Mouse (Mus musculus) lung, postnatal 10 days (tissue): Measurements from ENCODE around the gene Ss18l1.

Experiments
- DNase-seq: peaks from one replicate; pipeline ENCODE4 v3.0.0; 2021

Ss18l1 gene

DNA sequence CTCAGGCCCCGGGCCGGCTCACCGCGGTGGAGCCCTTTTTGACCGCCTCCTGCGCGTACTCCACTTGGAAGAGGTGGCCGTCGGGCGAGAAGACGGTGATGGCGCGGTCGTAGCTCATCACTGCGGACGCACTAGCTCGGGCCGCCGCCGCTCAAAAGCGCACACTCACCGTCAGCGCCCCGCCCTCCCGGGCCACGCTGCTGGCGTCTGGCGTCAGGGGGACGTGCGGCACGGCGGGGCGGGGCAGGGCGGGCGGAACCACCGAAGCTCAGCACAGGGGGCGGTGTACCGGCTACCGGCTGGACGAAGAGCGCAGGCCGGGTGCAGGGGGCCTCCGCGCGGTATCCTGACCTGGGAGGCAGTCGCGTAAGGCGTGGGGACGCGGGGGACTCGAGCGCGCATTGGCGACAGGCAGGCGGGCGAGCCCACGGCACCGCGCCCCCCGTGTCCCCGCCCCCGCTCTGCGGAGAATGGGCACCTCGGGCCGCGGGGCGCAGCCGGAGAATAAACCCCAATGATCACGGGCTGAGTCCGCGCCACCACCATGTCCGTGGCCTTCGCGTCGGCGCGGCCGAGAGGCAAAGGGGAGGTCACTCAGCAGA lies at the start of gene Ss18l1, which contains the start of gene Psma7:
Gene Ss18l1 (plus strand): TSS at position 254 of the 602 bp plus-strand sequence.
Gene Psma7 (minus strand): TSS at position 178 of the 602 bp plus-strand sequence.
- peak; percentile 94 for DNase-seq

DNA sequence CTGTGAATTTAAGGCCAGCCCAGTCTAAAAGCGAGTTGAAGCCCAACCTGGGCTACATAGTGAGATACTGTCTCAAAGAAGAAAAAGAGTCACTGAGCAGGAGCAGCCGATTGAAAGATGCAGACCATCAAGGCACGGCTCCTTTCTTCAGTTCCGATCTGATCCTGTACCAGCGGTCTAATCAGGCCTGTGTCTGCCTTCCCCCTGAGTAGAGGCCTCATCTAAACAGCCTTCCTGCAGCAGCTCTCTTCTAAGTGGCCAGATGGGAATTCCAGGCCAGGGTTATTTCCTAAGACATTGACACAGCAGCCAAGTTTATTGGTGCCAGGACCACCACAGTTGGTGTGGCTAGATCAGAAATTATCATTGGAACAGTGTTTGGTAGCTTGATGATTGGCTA lies 49.2 kb upstream of the Ss18l1 start:
- no peak for DNase-seq

DNA sequence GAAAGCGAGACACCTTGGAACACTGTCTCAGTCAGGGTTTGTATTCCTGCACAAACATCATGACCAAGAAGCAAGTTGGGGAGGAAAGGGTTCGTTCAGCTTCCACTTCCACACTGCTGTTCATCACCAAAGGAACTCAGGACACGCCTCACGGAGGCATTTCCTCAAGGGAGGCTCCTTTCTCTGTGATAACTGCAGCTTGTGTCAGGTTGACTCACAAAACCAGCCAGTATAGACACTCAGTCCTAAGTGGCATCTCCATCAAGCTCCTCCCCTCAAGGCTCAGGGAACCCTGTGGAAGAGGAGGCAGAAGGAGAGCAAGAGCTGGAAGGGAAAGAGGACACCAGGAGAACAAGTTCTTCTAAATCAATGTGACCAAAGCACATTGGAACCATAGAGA lies 43.9 kb upstream of the Ss18l1 start:
- DNase-seq = no peak

DNA sequence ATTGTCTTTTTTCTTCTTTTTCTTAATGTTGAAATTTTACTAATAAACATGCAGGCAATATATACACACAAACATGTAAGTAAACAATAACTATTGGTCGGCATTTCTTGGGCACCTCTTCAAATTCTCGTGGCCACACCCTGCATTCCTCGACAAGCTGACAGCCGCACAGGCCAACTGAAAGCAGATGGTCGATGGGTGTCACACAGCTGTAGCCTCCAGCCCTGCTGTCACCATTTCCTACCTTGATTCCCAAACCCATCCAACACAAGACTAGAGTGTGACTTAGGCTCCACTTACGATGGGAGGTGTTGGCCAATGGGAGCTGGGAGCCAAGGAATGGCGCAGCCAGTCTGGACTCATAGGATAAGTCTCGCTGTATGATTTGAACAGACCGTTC lies 40.7 kb upstream of the Ss18l1 start:
- no peak for DNase-seq

DNA sequence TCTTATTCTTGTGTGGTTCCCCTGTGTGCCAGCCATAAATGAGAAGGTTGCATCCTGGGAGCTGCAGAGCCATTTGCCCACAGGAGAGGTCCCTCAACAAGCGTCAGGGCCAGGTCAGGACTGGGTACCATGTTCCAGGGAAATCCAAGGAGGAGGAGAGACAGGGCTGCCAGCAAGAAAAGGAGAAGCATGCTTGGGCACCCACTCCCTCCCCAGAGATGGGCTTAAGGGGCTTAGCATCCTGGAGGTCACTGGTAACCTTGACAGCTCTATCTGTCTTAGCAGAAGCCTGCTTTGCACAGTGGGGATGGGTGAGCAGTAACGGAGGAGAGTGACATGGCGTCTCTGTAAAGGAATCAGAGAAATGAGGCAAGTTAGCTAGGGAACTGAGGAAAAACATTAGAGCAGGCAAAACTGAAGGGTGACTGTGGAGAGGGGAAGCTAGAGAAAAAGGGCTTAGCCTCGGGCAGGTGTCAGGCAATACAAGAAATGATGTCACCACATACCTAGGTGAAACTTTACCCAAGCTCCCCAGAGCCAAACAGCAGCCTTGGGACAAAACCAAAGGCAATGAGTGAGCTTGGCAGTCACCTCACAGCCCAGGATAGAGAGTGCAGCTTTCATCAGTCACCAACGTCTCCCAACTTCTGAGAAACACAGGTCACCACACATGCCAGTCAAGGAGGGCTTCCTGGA lies 36.5 kb upstream of the Ss18l1 start:
- DNase-seq = no peak

DNA sequence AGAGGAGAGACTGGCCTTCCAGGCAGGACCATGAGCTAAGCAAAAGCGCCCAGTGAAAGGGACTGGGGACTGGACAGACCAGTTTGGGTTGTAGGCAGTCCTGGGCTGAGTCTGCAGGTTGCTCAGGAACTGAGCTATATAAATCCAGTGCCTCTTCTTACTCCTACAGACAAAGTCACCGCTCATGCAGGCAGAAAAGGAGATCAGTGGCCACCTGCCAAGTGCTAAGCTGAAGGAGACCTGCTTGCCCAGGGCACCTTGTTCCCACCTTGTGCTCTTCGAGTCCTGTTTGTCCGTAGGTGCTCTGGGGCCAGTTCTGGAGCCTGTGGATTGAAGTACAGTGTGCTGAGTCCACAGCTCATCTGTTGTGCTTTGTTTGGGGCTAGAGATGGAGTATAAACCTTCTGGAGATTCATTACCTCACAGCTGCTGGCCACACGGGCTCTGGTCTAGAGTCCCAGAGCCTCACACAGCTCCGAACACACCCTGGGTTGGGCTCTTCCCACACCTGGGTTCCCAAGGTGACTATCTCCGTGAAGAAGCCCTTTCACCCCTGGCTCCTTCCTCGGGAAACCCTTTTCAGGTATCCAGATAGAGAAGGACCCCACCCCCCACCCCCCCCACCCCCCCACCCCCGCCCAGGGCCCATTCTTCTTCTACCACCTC lies 35.8 kb upstream of the Ss18l1 start:
- no peak for DNase-seq

DNA sequence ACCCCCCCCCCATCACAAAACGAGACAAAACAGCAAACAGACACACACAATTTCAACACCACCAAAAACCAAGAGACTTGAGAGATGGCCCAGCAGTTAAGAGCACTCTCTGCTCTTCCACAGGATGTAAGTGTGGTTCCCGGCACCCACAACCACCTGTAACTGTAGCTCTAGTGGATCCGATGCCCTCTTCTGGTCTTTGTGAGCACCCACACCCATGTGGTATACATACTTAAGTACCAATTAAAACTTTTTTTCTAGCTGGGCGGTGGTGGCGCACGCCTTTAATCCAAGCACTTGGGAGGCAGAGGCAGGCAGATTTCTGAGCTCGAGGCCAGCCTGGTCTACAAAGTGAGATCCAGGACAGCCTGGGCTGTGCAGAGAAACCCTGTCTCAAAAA lies 31.6 kb upstream of the Ss18l1 start:
- DNase-seq = no peak

DNA sequence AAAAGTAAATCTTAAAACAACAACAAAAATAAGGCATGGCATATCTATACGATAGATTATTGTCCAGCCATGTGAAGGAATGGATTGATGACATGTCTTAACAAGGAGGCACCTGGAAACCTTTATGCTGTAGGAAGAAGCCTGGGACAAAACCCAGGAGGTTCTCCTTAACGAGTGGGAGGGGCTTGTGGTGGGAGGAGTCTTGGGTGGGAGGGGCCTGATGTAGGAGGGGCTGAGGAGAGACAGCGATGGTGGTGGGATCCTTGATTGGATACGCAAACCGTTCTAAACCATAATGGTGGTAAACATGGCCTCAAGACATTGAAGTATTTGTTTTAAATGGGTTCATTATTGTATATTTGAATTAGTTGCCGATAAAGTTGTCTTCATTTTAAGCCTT lies 30.9 kb upstream of the Ss18l1 start:
- DNase-seq = no peak

DNA sequence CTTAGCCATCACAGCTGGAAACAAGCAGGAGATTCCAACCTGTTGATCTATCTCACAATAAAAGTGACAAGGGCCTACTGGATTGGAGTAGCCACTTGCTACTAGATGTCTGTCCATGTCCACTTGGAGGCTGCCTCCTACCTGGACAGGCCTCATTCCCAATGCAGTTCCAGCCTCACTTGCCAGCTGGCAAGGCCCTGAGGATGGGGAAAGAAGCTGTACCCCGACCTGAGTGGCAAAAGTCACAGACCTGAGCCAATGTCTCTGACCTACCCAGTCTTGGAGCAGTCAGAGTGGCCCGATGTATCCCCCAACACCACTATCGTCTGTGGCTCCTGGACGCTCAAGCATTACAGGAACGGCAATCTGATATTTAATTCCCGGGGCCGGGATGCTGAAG lies 28.6 kb upstream of the Ss18l1 start:
- no peak for DNase-seq

DNA sequence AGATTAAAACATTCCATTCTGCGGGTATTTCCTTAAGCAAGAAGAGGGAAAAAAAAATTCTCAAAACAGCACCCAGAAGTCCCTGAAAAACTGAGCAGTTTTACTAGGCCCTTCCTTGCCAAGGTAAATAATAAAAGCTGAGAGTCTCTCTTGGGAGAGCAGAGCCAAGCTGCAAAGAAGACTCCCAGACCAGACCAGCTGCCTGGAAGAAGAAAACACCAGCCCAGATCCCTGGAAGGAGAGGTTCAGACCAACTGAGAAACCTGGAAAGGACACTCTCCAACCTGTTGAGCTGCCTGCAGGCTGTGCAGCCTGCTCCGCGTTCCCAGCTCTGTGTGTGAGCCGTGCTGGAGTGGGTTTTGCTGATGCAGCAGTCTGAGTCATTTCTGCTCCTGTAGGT lies 24.7 kb upstream of the Ss18l1 start:
- DNase-seq = no peak

DNA sequence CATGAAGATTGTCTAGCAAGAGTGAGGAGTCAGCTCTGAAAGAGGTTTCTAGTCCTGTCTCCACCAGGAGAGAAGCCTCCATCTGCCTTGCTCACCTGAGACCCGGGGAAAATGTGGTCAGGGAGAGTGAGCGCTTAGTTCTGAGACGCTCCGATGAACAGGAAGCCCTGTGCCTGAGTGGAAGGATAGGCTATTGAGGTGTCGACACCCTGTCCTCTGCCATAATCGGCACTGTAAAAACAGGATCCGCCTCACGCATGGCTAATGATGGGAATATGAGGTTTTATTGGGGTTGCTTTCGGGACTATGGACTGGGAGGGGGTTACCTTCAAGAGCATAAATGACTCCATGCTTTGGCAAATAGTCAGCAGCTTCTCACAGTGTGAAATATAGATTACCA lies 23.7 kb upstream of the Ss18l1 start:
- DNase-seq = no peak

DNA sequence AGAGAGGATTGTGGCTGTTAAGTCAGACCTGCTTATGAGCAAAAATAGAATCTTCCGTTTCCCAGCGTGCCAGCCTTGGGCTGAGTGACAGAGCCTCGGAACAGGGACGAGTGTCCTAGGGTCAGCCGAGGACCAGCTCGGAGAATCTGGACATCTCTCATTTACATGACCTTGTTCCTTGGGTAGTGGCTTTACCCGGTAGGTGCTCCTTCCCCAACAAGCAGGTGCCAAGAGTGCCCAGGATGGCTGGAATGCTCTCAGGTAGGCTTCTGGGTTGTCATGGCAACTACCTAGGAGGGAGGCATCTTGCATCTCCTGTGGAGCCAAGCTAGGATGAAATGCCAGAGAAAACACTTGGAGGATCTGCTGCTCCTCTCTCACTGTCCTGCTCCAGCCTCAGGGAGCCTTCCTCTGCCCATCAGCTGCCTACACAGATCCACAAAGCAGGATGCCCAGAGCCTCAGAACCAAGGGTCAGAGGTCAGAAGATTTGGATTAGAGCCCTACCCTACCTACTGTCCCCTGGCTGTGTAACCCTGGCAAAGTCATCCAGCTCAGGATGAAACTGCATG lies 22.1 kb upstream of the Ss18l1 start:
- no peak for DNase-seq

DNA sequence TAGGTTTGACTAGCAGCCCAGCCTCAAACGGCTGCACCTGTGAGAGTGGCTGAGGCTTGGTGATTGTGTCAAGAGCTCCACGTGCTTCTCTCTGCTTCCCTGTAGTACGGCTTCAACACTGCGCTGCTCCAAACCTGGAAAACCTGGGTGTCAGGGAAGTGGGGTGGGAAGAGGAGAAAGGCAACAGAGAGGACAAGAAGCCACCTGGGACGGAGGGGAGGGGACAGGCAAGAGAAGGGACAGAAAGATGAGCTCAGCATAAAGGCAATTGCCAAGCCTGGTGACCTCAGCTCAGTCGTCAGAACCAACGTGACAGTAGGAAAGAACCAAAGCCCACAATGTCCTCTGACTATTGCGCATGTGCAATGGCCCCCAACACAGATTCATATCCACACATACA lies 21.4 kb upstream of the Ss18l1 start:
- no peak for DNase-seq

DNA sequence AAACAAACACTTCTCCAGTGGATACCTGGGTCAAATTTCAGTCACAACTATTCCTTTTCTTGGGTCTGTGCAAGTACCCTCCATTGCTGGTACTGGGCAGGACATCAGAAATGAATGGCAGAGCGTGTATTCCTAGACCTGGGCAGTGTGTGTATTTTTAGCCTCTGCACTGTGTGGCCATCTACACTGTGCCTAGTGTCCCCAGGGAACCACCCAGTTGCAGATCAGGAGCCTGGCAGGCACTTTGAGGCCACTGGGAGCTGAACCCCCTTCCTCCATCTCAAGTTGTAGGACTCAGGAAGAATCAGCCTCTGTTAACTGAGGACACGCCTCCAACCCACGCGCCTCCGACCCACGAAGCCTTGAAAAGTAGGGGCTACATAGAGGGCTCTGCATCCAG lies 19.6 kb upstream of the Ss18l1 start:
- no peak for DNase-seq

DNA sequence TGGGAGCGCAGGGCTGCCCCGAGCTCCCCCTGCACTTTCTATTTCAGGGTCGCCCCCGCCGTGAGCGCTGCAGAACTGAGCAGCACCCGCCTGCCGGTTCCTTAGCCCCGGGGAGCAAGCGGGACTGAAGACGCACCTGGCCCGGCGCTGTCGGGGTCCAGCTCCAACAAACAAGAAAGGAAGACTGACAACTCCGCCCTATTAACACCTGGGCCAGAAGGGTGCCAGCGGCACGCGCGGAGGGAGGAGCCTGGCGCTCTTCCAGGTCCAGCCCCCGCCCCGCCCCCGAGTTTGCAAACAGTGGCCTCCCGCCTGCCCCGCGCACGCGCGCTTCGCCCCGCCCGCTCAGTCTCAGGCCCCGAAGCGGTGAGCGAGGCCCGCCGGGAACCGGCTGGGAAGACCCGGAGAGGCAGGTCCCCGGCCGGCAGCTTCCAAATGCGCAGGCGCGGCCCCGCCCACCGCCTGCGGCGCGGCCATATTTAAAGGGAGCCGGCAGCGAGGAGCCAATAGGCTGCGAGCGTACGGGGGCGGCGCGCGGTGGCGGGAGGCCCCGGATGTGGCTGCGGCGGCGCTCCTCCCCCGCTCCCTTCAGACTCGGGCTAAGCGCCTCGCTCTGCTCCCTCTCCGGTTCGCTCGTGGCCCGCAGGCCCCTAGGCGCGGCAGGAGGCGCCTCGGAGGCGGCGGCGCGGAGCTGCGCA lies 17.8 kb upstream of the Ss18l1 start, which contains the start of gene Lsm14b:
Gene Lsm14b (plus strand): TSS at position 587 of the 698 bp plus-strand sequence.
- peak; percentile 98 for DNase-seq

DNA sequence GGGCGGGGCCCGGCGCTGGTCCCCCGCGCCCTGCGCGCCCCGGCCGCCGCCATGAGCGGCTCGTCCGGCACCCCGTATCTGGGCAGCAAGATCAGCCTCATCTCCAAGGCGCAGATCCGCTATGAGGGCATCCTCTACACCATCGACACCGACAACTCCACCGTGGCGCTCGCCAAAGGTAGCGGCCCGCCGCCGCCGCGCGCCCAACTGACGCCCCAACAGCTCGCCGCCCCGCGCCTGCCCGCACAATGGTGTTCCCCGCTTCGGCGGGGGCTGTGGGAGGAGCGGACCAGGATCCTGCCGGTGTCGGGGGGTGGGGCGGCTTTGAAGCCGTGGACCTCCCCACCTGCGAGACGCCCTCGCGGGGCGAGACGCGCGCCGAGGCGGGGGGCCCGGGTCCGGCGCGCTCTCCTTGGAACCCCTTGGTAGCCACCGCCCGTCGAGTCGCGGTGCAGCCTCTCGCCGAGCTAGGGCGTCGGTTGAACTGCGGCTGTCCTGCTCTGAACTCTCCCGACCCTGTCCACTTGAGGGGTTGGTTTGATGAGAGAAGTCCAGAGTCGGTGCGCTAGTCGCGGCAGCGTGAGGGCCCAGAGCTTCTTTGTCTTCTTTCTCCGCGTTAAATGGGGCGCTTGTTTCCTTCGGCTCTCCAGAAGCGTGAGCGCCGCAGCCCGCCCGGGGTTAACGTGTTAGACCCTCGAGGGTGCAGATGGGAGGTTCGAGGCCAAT lies 17.0 kb upstream of the Ss18l1 start:
- peak; percentile 55 for DNase-seq

DNA sequence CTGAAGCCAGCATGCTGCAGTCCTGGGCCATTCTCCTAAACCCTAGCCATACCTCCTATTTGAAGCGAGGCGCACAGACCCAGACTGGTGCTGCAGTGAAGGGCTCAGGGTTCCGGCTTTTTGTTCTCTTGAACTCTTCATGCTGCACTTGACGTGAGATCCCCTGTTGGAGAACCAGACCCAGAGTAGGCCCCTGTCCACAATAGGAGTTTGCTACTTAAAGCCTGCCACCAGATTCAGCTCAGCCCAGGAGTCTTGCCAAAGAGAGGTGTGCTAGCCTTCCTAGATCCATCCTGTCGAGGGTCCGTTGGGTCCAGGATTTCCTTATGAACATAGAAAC lies 16.5 kb upstream of the Ss18l1 start:
- no peak for DNase-seq

DNA sequence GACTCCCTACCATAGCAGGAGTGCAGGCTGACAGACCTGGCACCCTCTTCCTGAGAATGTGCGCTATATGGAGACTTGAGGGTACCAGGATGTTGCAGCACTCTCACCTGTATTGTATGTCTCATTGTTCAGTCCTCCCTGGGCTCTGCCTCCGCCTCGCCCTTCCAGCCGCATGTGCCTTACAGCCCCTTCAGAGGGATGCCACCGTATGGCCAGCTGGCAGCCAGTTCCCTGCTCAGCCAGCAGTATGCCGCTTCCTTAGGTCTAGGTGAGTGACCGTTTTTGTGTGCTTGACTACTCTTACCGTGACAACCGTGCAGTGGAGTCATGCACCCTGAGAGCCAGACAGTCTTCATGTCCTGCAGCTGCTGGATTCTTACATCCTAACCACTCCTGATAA lies 14.5 kb upstream of the Ss18l1 start:
- no peak for DNase-seq

DNA sequence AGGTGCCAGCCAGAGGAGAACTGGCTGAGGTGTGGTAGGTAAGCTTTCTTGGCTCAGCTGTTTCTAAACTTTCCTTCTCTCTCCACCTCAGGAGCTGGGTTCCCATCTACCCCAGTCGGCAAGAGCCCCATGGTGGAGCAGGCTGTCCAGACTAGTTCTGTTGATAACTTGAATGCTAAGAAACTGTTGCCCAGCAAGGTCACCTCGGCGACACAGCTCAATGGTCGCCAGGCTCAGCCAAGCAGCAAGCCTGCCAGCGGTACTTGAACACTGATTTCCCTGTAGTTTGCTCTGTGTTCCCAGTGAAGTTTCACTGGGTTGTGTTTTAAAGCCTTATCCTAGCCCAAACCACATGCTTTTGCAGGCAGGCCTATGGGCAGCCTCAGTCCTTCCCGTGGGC lies 11.0 kb upstream of the Ss18l1 start:
- no peak for DNase-seq

DNA sequence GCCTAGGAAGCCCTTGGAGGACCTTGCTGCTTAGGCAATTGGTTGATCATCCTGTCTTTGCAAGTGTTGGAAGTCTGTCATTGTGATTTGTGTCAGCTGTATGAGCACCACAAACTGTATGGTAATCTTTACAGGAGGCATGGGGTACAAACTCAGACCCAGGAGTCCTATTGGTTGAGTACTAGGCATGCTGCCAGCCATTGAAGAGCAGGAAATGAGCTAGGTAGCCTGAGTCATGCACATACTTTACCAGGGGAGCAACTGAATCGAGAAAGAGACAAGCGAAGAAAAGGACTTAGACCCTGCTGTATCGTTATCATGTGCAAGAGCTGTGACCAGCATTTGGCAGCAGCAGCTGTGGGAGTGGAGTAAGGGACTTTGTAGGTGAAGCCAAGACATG lies 9.4 kb upstream of the Ss18l1 start:
- no peak for DNase-seq

DNA sequence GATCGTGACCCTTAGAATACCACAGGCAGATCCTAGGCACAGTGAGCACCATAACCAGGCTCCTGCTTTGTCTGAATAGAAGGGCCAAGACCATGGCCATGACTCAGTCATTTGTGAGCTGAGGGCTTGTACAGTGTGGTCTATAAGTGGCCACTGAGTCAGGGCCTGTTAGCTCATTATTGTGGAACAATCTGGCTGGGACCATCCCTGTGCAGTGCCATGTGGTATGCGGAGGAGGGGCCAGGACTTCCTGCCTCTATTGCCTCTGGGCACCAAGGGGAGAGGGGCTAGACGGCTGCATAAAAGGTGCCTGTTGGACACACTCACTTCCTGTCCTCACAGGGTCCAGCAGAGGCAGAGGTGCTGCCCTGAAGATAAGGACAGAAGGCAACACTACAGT lies 8.4 kb upstream of the Ss18l1 start:
- no peak for DNase-seq

DNA sequence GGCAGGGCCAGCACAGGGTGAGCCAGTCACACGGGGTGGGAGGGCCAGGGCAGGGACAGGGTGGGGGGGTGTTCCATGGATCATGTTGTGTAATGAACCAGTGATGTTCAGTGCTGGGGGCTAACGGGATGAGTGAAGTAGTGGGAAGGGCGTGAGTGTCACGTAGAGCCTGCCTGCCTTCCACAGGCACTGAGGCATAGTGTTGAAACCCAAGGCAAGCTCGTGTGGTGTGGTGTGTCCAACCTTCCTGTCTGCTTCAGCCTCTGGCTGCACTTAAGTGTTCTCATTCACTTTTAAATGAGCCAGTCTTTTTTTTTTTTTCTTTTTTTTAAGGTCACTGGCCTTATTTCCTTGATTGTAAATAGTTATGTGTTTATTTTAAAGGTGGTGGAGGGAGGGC lies 7.6 kb upstream of the Ss18l1 start:
- DNase-seq = no peak

DNA sequence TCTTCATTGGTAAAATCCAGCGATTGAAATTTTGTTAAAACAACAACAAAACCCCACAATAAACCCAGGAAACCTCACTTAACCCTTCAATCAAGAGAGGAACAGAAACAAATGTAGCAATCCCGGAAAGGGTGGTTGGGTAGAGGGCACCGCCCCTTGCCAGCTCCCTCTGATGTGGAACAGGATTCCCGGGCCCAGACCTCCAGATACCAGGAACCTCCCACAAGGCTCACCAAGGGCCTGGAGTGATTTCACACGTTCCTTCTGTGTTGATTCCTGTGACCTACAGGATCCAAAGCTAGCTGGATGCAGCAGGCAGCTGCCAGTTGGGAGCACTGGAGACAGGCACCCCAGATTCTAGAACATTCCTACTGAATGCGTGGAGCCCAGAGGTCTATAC lies 1.9 kb upstream of the Ss18l1 start:
- no peak for DNase-seq
